Mouse (Mus musculus) spleen, postnatal 4 days (tissue): ENCODE measurements around the gene Fxn.
A peak's percentile ranks its signal among the peaks of the same experiment; 100 is the strongest.

Experiments used
- DNase-seq, 2 experiments: peaks; one replicate each; pipeline ENCODE4 v3.0.0; 2022; ENCODE audit warnings: low spot score in 2 of 2

The Fxn gene

DNA sequence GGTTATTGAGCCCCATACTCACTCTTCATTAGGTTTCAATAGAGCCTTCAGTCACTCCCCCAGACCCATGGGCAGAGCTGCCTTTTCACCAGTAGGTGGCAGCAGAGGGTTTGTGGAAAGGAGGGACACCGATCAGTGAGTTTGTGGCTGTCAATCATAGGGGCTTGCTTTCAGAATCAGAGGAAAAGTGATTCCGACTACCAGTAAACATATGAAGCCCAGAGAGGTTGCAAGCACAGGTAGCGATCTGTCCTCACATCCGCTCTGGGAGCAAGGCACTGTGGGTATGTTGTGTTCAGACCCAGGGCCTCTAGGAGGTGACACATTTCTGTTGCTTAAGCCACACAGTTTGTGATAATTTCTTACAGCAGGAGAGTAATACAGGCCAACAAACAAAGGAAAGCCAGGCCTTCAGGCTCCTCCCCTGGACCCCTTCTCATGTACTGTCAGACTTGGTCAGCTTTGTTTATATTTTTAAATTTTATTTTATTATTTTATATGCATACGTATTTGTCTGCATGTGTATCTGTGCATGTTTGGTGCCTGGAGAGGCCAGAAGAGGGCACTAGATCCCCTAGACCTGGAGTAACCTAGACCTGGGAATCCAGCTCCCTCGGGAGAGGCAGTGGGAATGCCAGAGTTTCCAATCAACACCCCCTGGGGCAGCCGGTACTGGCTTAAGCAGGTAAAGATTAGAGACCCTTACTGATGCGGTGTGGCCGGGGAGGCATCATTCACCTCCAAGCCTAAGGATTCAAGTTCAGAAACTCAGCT is 20.8 kb upstream of the Fxn start:
- DNase-seq: peak; percentile 73 to 88

DNA sequence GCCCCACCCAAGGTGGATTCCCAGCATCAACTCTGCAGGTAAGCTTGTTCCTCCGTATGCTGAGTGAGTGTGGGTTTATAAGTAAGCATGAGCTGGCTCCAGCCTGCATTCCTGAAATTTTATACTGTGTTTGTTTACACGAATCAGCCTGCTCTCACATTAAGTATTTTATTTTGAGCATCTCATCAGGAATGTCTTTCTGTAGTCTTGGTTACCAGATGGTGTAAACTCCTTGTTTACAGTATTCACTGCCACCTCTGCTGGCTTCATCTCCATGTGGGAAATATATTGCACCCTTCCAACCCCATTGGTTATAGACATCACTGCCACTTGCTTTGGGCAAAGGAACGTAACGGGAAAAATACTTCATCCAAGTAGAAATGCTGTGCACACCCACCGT is 13.1 kb upstream of the Fxn start:
- no peak for DNase-seq

DNA sequence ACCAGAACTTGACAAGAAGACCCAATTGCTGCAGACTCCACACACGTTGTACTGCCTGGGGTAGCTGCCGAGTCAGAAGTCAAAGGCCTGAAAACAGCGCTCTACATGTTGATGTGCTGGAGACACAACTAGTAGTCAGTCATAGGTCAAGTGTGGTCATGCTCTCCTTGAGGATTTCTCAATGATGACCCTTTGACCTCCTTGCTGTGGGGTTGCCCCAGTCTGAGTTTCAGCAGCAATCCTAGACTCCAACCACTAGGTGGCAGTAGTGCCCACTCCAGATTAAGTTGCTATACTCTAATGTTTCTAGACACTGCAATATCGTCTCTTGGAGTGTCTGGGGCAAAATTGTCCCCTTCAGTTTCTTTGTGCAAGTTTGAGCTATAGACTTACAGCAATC is 3.8 kb upstream of the Fxn start:
- DNase-seq: peak; percentile 61 to 82

DNA sequence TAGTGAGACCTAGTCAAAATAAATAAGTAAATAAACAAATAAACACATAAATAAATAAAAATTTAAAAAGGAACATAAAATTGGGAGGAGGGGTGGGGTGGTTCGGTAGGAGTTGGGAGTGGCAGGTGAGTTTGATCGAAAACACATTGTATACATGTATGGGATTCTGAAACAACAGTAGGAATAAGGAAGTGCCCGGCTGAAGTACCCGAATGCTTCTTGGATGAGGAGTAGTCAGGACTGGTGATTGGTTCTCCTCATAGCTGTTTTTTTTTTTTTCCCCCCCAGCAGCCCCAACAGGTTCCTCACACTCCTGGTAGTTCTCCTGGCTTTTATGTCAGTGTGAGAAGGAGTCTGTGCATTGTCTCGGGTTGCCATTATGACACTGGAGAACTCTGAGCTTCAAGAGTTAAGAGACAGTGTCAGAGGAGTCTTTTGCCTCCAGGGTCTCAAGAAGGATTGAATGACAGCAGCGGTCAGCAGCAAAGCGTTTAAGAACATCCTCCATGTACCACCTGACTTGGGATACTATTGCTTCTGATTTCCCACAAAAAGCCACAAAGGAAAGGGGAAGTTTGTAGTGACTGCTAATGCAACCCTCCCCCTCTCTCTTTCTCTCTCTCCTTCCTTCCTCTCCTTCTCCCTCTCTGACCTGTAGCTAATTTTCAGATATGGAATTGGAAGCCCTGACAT is 1.0 kb upstream of the Fxn start:
- no peak for DNase-seq

DNA sequence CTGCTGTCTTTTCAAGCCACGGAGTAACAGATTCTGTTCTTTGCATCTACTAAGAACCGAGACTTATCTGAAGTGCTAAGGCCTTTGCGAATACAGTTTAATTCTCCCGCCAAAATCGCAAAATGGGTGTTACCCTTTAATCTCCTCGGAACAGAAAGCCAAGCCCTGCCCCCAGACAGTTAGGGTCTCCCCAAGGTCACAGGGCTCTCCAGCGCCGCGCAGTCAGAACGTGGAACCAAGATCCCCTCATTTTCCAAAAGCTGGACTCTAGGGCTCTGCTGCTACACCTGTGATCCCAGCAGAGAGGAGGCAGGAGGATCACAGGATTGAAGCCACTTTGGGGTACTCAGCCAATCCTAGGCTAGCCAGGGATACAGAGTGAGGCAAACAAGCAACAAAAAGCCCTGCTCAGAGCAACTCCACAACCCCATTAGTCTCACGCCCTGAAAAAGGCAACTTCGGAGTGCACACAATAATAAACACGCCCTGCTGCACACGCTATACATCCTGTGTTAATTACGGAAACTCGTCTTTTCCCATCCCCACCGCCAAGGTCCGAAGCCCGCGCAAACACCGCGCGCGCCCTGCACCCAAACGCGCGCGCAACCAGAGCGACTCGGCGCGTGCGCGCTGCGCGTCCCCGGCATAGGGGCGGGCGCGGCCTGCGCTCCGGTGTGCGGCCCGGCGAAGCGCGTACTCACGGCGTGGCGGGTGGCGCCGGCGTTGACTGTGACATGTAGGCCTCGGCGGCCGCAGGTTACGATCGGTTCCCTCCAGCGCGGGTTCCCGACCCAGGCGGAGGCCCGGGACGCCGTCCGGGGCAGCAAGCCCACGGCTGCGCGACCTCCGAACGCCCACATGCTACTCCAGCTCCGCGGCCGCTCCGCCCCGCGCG is 452 bp downstream of the Fxn start:
- DNase-seq: peak; percentile 81 to 91

DNA sequence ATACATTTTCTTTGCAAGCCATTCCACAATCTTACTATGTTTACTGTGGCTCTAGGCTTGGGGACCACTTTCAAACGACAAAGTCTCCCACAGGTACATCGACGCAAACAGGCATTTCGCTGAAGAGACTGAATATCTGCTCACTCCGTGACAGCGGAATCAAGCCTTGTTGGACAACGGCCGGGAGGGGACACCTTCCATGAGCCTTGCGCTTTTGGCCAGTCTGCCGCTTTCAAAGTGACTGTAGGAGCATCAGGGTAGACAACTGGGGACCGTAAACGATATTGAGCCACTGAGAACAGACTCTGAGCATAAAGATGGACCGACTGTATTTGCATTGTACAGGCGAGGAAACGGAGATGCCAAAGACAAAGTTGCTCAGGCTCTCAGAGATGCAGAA is 1.5 kb downstream of the Fxn start:
- DNase-seq: peak; percentile 43 to 75

DNA sequence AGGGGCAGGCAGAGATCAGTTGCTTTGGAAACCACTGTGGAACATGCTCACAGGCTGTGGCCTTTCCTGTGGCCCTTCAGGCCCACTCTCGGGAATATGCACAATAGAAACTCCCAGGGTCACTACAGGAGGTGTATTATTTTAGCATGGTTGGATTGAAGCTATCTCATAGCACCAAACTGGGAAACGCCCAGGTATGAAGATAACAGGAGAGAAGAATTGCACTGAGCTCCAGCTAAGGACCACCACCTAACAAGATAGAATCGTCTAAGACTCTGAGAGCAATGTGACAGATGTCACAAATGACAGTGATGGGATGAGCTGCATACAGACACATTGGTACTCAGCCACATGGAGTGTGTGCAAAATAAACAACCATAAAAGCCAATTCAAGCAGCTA is 6.1 kb downstream of the Fxn start:
- no peak for DNase-seq

DNA sequence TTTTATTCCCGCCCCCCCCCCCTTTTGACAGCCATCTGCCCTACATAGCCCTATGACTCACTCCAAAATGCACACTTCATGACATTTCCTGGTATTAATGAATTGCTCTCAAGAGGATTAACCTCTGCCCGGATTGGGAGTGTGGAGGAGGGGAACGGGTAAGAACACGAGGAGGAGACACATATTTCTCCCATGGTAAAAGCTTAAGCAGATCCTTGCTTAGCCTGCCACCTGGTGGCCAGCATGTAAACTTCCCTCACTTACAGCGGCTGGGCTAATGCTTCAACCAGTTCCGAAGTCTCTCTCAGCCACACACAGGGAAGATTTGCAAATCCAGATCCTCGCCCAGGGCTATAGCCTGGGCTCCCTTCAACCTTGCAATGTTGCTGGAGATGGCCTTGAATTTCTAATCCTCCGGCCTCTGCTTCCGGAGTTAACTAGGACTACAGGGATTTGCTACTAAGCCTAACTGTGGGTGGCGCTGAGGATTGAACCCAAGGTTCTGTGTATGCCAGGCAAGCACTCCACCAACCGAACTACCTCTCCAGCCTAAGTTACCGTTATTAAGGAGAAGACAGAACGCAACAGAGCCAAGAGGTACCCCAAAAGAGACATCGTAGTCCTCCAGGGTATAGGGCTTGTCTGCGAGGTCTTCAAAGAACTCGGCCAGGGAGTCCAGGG is 8.5 kb downstream of the Fxn start:
- DNase-seq: peak; percentile 72 to 89

DNA sequence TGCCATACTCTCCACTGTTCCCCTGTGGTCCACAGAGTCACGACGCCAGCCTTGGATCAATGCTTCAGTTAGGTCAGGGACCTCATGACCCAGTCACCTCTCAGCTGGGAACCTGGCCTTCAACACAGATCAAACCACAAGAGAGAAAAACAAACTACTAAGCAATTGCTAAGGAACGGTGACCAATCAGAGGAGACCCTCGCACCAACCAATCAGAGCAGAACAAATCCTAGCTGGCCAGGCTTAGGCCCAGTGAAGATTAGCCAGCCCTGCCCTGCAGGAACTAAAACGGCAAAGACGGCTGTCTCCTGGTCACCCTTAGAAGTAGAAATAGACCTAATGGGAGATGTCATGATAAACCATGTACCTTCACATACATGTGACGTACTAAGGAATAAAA is 9.1 kb downstream of the Fxn start:
- DNase-seq: no peak

DNA sequence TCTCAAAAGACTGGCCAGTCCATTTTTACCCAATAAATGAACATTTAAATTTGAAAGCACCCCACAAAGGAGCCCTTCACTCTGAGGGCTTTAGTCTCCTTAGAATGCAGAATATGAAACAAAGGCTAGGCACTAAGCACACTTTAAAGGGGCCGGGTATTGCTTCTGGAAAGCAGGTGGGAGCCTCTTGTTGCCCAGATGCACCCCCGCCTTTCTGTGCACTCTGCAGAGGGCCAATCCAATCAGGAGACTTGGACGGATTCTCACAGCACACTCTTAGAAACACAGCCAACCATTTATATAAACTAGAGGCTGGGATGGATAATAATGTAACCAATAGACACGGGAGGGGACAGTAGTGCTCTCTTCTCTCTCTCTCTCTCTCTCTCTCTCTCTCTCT is 11.9 kb downstream of the Fxn start:
- no peak for DNase-seq

DNA sequence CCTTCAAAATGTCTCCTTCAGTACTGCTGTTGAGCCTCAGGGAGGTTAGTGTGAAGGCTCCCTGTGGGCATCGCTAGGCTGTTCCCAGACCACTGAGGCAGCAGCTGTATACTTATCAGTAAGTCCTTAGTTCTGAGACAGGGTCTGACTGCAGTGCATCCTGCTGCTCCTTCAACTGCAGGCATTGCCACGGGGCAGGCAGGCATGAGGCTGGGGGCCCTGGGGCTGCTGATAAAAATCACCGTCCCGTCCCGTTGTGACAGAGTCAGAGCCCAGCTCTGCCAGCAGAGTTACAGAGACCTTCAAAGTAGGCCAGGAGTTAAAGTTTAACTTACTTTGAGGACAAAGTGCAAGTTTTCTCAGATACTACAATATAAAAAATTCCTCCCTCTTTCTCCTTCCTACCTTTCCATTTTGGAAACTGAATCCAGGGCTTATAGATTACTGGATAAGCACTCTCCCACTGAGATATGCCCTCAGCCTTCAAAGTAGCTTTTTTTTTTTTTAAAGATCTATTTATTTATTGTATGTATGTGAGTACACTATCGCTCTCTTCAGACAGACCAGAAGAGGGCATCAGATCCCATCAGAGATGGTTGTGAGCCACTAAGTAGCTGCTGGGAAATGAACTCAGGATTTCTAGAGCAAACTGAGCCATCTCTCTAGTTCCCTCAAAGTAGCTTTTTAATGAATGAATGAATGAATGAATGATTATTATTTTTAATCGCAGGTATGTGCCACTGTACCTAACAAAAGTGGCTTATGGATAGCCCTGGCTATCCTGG is 14.2 kb downstream of the Fxn start:
- no peak for DNase-seq

DNA sequence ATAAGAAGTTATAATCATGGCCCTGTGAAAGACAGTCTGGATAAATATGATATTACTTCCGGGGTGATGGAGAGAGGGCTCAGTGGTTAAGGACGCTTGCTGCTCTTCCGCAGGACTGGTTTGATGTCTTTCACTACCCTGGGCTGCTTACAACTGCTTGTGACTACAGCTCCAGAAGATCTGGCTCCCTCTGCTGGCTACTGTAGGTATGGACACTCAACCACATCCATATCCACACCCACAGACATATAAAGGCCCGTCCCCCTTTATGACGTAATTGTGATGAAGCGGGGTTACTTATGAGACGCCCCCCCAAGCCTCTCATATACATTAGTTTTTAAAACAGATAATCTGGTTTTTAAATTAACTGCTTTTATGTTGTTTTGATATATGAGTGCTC is 15.4 kb downstream of the Fxn start:
- DNase-seq: peak; percentile 75 to 90

DNA sequence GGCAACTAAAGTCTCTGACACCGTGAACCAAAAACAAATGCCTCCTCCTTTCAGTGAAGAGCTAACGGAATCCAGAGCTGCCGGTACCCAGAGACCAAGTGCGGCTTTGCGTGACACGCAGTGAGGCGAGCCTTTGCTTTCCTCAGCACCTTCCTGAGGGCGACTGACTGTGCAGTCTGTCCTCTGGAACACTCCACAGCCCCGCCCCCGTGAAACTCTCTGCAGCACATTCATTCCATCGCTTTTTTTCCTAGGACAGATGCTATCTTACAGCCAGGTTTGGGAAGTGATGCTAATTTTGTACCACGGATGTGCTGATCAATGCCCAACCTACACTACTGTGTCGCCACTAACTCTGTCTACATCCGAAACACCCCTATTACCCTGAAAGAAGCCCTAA is 17.7 kb downstream of the Fxn start:
- no peak for DNase-seq

DNA sequence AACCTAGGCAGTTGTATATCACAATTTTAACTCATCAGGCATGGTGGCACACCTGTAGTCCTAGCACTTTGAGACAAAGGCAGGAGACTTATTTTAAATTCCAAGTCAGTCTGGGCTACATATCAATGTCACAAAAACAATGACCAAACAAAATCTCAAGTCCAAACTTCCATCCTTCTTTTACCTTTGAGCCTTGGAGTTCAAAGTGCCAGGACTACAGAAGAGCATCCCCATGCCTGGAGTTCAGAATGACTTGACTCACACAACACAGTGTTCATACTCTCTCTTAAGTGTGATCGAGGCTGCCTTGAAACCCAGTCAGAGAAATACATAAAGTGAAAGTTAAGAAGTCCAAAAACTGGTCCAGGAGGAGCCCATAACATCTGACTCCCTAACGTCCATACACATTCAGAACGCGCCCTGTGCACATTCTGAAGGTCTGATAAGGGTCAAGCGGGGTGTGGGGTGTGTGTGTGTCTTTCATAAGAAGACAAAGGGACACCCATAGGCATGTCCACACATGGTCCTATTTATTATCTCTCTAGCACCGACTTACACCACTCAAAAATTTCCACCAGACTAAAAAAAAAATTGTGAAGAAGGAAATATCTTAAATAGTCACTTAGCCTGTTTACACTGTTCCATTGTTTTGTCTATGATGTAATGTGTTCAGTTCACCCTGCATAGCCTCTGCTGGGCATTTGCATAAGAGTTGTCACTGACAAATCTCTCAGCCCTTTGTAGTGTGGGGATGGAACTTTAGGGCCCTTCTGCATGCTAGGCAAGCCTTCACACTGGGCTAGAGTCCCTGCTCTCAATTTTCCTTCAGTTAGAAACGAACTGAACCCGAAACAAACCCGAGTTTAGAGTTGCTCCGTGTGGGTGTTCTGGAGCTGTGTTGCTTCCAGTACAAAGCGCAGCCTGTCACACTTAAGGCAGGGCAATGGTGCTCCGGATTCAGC is 20.7 kb downstream of the Fxn start:
- no peak for DNase-seq

DNA sequence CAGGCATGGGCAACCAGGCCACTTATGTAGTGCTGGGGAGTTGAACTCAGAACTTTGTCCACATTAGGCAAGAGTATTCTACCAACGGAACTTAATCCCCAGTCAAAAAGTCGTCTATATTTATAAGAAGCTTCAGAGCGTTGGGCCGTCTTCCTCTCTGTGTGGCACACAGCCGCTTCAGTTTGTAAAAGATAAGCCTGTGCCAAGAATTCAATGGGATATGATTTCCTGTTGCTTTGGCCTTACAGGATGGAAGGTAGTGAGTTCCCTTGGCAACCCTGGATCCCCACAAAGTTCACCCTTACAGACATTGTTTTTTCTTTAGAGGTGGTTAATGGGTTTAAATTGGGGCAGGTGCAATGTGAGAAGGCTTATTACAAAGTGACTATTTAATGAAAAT is 22.0 kb downstream of the Fxn start:
- no peak for DNase-seq

DNA sequence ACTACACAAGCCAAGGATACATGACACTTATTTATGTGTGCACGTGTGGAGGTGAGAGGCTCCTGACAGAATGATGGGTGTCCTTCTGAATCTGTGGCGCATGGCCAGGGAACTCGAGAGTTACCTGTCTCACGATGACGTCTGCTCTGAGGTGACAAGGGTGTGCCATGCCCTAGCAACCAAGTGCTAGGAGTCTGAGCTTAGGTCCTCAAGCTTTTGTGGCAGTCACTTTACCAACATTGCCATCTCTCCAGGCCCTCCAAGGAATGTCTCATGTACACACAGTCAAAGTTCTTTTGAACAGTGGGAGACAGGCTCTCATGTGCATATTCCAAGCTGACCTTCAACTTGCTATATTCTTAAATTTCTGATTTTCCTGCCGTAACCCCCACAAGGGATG is 22.4 kb downstream of the Fxn start:
- DNase-seq: no peak

DNA sequence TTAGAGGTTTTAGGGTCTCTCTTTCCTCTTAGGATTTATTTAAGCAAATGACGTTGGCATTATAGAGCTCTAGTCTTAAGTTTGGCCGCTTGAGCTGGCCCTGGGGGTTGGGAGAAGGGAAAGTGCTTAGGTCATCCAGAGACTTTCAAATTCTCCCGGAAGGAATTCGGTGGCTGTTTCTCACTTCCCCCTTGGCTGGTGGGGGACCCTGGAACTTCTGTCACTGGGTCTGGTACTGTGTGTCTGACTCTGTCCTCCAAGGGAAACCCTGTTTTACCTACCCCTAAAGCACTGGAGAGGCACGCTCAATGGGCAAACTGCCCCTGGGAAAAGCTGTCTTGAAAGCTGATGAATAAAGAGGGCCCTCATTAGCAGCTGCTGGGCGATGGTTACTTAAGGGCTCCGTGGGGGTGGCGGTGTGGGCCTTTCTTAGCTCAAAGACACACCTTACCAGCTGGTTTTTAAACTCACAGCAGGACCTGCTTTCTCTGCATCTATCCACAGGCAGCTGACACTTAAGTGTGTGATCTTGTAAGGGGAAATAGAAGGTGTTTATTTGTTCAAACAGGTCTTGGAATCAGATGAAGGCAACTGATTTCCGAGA is 26.6 kb downstream of the Fxn start:
- DNase-seq: no peak

DNA sequence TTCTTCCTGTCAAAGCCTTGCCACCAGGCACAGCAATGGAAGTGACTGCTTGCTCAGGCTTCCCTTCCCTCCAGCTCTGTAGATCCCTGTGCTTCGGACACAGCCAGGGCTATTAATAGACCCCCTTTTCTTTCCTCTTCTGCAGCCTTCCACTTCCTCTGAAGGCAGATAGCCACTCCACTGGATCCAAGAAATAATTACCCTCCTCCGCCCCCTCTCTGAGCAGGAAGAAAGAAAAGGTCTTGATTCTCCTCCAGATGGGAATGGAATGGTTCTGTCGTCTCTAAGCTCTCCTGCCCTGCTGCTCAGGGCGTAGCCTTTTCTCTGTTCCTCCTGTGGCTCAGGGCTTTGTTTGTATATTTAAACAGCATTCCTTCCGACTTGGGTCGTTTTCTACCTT is 28.5 kb downstream of the Fxn start:
- DNase-seq: no peak

DNA sequence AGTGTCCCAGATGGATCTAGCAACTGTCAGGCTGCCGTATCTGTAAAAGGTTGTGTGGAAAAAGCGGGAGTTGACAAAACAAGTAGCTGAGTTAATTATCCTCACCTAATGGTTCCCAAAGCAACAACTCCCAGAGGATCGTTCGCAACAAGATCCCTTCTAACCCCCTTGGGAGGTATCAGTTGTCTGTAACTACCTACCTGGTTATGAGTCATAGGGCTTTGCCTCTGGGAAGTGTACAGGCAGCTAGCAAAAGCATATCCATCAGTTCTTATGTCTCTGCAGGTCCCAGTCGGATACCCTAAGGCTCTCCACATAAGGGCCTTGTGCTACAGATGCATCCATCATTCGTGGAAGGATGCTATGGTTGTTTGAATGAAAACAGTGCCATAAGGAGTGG is 37.1 kb downstream of the Fxn start:
- no peak for DNase-seq
